Mouse (Mus musculus) lung, embryonic 16.5 days (tissue): Measurements from ENCODE around the gene Gcnt4. TPM values are rescaled to one million over a fixed set of nuclear protein-coding genes. Genes with fewer than 3 reads are reported as not detected.
"Not testable (repeated sequence)": the region's sequence is repeated elsewhere in the genome, so short reads cannot be mapped to it uniquely, and the experiment has no call there.

Experiments used
- ATAC-seq: fragments of 200-750 bp; cut with Nextera tagmentation; 2 replicates; pipeline ENCODE4 v1.8.0; 2017; ENCODE audit warnings: low read depth, mild to moderate bottlenecking, moderate library complexity
- H3K27ac ChIP-seq: fragments of 300-500 bp; sonication (generic); 2 replicates; pipeline ENCODE4 v1.5.1; 2014; ENCODE audit warnings: mild to moderate bottlenecking, control low read depth, low read length
- H3K27me3 ChIP-seq: fragments of 300-500 bp; sonication (generic); 2 replicates; pipeline ENCODE4 v1.6.1; 2014; ENCODE audit warnings: low read depth, low read length, mixed read lengths; ENCODE audit not compliant: control insufficient read depth, insufficient read depth
- H3K36me3 ChIP-seq: fragments of 300-500 bp; sonication (generic); 2 replicates; pipeline ENCODE4 v1.6.1; 2014; ENCODE audit warnings: low read length; ENCODE audit not compliant: control insufficient read depth, insufficient read depth
- H3K4me1 ChIP-seq: fragments of 300-500 bp; sonication (generic); replicated peaks from 2 replicates; pipeline ENCODE4 v1.6.1; 2014; ENCODE audit warnings: low read length, mixed read lengths; ENCODE audit not compliant: control insufficient read depth, insufficient read depth
- H3K4me2 ChIP-seq: fragments of 300-500 bp; sonication (generic); 2 replicates; pipeline ENCODE4 v1.6.1; 2014; ENCODE audit warnings: low read depth, low read length, control low read depth
- H3K4me3 ChIP-seq: fragments of 300-500 bp; sonication (generic); 2 replicates; pipeline ENCODE4 v1.5.1; 2014; ENCODE audit warnings: mild to moderate bottlenecking, low read length, control low read depth
- H3K9ac ChIP-seq: fragments of 300-500 bp; sonication (generic); 2 replicates; pipeline ENCODE4 v1.6.1; 2014; ENCODE audit warnings: low read length, control low read depth
- H3K9me3 ChIP-seq: fragments of 300-500 bp; sonication (generic); 2 replicates; pipeline ENCODE4 v1.6.1; 2016; ENCODE audit warnings: low read length; ENCODE audit not compliant: control insufficient read depth
- WGBS: fragments of 180-500 bp; shearing (Covaris S2); extraction: QIAGEN DNeasy Blood & Tissue Kit; methylation state at CpG from one replicate; pipeline ENCODE4 v1.1.7; 2014; 5-methylcytosine and 5-hydroxymethylcytosine counted together
- polyA plus RNA-seq: library from polyadenylated mRNA; unstranded; fragments of >200 nt; fragmentation: Nextera tagmentation; extraction: Ambion mirVana; gene quantifications from 2 replicates; pipeline ENCODE4 v1.2.1, GENCODE M21; 2015

Gcnt4 gene
- polyA plus RNA-seq, 1 experiment from 2014 or later = 0.33 TPM

- Histone ChIP-seq H3K36me3 (no peaks in the 10 kb centered on the region), H3K4me3 (no peak overlapping the region), H3K4me2 (no peak overlapping the region), H3K27me3 (no peaks in the 10 kb centered on the region), H3K4me1 (peaks cover 3% of the 10 kb centered on the region; the same call in 1 of the 2 replicates), H3K27ac (no peak overlapping the region), H3K9ac (no peak overlapping the region), H3K9me3 (no peaks in the 10 kb centered on the region)
- no peak for ATAC-seq
- WGBS = 62% methylated on average over 10 of the region's 10 CpGs
These were observed 15.2 kb downstream of the Gcnt4 start for GRCm38 (mm10) chr13:96939680-96940079.

GRCm38 (mm10) chr13:96941481-96941880 lies 17.0 kb downstream of the Gcnt4 start:
- H3K27ac ChIP-seq, H3K4me2 ChIP-seq, H3K9me3 ChIP-seq, ATAC-seq, H3K27me3 ChIP-seq, H3K4me1 ChIP-seq, H3K36me3 ChIP-seq, H3K4me3 ChIP-seq, H3K9ac ChIP-seq: not testable (repeated sequence)
- 82% methylated on average over 11 of the region's 11 CpGs for WGBS

- Histone ChIP-seq H3K36me3 (no peaks in the 10 kb centered on the region), H3K4me1 (peaks cover 3% of the 10 kb centered on the region; the same call in 1 of the 2 replicates), H3K9me3 (no peaks in the 10 kb centered on the region), H3K27ac (no peak overlapping the region), H3K4me3 (no peak overlapping the region), H3K9ac (no peak overlapping the region), H3K4me2 (no peak overlapping the region), H3K27me3 (no peaks in the 10 kb centered on the region)
- ATAC-seq = no peak
- WGBS = 32% methylated on average over 3 of the region's 3 CpGs
These were observed 19.1 kb downstream of the Gcnt4 start for GRCm38 (mm10) chr13:96943571-96943970.

- Histone ChIP-seq H3K36me3 (no peaks in the 10 kb centered on the region), H3K4me2 (no peak overlapping the region), H3K9me3 (peaks cover 3% of the 10 kb centered on the region; the same call in 1 of the 2 replicates), H3K27me3 (no peaks in the 10 kb centered on the region), H3K4me1 (peaks cover 3% of the 10 kb centered on the region; the same call in 1 of the 2 replicates), H3K4me3 (no peak overlapping the region), H3K9ac (no peak overlapping the region), H3K27ac (no peak overlapping the region)
- WGBS = 69% methylated on average over 4 of the region's 4 CpGs
- ATAC-seq = peak; percentile 67
These were observed 21.3 kb downstream of the Gcnt4 start for GRCm38 (mm10) chr13:96945748-96946147.

DNA sequence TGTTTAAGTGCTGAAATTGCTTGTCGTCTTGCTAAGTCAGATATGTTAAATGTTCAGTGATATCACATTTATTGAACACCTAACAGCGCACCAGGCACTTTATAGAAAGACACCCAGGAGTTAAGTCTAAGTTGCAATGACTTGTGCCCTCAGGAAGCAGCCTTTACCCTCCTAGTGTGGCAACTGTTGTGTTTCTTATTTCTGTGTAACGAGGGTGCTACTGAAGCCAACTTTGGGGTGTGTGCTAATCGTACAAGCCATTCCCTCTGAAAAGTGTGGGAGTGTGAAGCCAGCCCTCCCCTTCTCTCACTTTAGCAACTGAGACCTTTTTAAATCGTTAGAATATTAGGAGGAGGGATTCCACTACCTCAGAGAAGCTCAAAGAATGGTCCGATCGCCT lies 23.2 kb downstream of the Gcnt4 start:
- WGBS = 83% methylated on average over 7 of the region's 7 CpGs
- peaks cover 3% of the 10 kb centered on the region; the same call in 1 of the 2 replicates for H3K9me3 ChIP-seq
- no peak for ATAC-seq
- H3K27me3 ChIP-seq = no peaks in the 10 kb centered on the region
- no peak overlapping the region for H3K4me2 ChIP-seq
- H3K4me1 ChIP-seq = peaks cover 3% of the 10 kb centered on the region; the same call in 1 of the 2 replicates
- no peak overlapping the region for H3K27ac ChIP-seq
- no peaks in the 10 kb centered on the region for H3K36me3 ChIP-seq
- H3K4me3 ChIP-seq = no peak overlapping the region
- H3K9ac ChIP-seq = no peak overlapping the region

GRCm38 (mm10) chr13:96951880-96952279 lies 27.4 kb downstream of the Gcnt4 start:
- Histone ChIP-seq H3K4me3 (no peak overlapping the region), H3K27me3 (no peaks in the 10 kb centered on the region), H3K9me3 (peaks cover 3% of the 10 kb centered on the region; the same call in 1 of the 2 replicates), H3K4me1 (no peaks in the 10 kb centered on the region), H3K9ac (no peak overlapping the region), H3K36me3 (no peaks in the 10 kb centered on the region), H3K4me2 (no peak overlapping the region), H3K27ac (no peak overlapping the region)
- no peak for ATAC-seq
- WGBS = 30% methylated on average over 2 of the region's 2 CpGs

- WGBS = 82% methylated on average over 6 of the region's 6 CpGs
- no peak for ATAC-seq
- no peak overlapping the region for H3K27ac ChIP-seq
These were observed 32.0 kb downstream of the Gcnt4 start for GRCm38 (mm10) chr13:96956466-96956865.

DNA sequence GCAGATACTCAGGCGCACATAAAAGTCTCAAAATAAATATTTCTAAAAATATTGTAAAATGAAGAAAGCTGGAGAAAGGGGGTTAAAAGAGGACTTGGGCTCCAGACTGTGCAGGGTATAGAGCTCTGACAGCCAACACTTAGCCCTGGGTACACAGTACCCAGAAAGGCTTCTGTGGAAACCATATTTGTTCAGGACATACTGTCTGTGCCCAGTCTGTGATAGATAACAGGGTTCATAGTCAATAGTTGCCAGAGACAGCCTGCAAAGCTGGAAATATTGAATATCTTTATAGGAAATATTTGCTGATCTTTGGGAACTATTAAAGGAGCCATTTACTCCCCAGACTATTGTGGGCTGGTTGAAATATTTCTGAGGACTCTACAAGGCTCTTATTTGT lies 35.5 kb downstream of the Gcnt4 start:
- Histone ChIP-seq H3K36me3 (no peaks in the 10 kb centered on the region), H3K9ac (no peak overlapping the region), H3K27ac (no peak overlapping the region), H3K4me1 (no peaks in the 10 kb centered on the region), H3K4me3 (no peak overlapping the region), H3K27me3 (no peaks in the 10 kb centered on the region), H3K9me3 (no peaks in the 10 kb centered on the region), H3K4me2 (no peak overlapping the region)
- WGBS = 88% methylated on average over 1 of the region's 1 CpGs
- ATAC-seq = no peak

More at GRCm38 (mm10) chr13:96956466-96956865, 32.0 kb downstream of the Gcnt4 start:
- Histone ChIP-seq H3K9ac (no peak overlapping the region), H3K4me1 (no peaks in the 10 kb centered on the region), H3K9me3 (no peaks in the 10 kb centered on the region), H3K36me3 (no peaks in the 10 kb centered on the region), H3K4me3 (no peak overlapping the region), H3K4me2 (no peak overlapping the region), H3K27me3 (no peaks in the 10 kb centered on the region)

- no peaks in the 10 kb centered on the region for H3K9me3 ChIP-seq
- H3K36me3 ChIP-seq = no peaks in the 10 kb centered on the region
- no peak overlapping the region for H3K27ac ChIP-seq
- no peaks in the 10 kb centered on the region for H3K27me3 ChIP-seq
- no peak for ATAC-seq
- H3K4me1 ChIP-seq = no peaks in the 10 kb centered on the region
- no peak overlapping the region for H3K9ac ChIP-seq
- H3K4me2 ChIP-seq = no peak overlapping the region
- 75% methylated on average over 9 of the region's 9 CpGs for WGBS
- H3K4me3 ChIP-seq = no peak overlapping the region
These were observed 37.1 kb downstream of the Gcnt4 start for GRCm38 (mm10) chr13:96961366-96962157.
